Mouse (Mus musculus): Measurements from ENCODE around the gene Fam189a2. TPM values are rescaled to one million over a fixed set of nuclear protein-coding genes. Genes with fewer than 3 reads are reported as not detected.

The Fam189a2 gene
- total RNA-seq, 2 experiments from 2014 or later: 9.8 to 14.1 TPM

- DNase-seq: peak; percentile 49
Observed at GRCm38 (mm10) chr19:23972881-23973649, 57.8 kb downstream of the Fam189a2 start.

GRCm38 (mm10) chr19:23971391-23971790 lies 59.4 kb downstream of the Fam189a2 start:
- DNase-seq: peak; percentile 72

- DNase-seq: no peak
Observed at GRCm38 (mm10) chr19:23970374-23970773, 60.4 kb downstream of the Fam189a2 start.

DNA sequence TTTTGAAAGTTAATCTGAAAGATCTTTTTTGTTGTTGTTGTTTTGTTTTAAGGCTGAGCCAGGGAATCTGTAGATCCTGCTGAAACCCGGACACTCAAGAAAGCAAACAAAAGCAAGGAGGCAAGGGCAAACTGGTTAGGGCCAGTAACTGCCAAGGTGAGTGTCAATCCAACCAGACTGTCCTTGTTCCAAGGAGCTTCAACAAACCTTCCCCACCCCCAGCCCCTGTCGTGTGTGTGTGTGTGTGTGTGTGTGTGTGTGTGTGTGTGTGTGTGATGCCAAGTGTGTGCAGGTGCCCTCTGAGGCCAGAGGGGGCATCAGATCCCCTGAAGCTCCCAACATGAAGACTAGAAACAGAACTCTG lies 62.0 kb downstream of the Fam189a2 start:
- no peak for DNase-seq

GRCm38 (mm10) chr19:23968125-23968861 lies 62.5 kb downstream of the Fam189a2 start:
- DNase-seq: no peak

- DNase-seq: peak; percentile 60
Observed at GRCm38 (mm10) chr19:23967156-23967555, 63.7 kb downstream of the Fam189a2 start.

- DNase-seq: no peak
Observed at GRCm38 (mm10) chr19:23966376-23966775, 64.4 kb downstream of the Fam189a2 start.

DNA sequence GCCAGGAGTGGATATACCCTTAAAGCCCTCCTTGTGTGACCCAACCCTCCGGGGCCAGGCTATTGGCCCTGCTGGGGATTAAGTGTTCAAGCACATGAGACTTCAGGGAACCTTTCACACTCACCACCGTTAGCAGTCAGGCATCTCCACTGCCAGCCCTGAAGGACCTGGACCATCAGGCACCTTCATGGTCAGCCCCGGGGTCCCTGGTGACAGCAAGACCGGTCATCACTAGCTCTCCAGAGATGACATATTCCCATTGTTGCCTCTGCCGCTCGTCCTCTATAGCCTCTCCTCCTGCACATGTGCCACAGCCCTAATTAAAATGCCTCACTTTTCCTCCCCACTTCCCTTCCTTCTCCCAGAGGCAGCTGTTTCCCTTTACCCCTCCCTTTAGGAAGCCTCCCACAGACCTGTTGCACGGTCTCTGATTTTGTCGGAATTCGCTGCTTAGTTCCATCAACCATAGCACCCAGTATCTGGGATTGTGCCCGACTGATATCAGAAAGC lies 66.4 kb downstream of the Fam189a2 start:
- DNase-seq: no peak

DNA sequence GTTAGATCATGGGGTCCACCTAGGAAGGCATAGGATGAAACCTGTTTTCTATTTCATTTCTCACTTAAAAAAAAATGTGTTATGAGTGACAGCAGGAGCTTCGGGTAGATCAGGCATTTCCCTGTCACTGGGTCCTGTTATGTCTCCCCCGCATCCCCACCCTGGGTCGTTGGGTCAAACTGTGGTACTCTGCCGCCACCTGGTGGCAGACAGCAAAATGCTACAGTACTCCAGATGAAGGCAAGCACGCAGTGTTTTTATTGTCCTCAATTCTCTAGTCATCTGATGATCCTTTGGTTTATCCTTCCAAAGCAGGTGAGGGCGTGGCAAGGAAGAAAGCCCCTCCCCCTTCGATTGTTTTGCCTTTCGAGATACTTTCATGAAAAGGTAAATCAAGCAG lies 69.3 kb downstream of the Fam189a2 start:
- DNase-seq: peak; percentile 75

DNA sequence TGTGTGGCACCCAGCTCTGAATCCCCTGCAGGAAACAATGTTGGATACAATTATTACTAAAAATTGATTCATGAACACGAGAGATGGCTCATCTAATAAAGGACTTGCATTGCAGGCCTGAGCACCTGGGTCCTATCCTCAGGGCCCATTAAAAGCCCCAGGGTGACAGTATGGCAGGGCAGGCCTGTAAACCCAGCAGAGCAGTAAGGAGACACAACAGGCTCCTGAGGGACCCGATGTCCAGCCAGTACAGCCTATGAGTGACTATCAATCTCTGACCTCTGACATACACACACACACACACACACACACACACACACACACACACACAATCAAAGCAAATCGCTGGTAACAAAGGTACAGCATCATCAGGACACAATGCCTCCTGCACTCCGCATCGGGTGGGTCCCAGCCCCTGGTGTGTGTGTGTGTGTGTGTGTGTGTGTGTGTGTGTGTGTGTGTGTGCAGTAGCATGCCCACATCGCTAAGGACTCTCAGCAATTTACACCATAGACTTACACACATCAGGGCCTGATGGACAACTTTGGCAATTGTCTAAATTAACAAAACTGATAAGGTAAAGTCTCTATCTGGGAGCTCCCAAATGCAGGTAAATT lies 69.9 kb downstream of the Fam189a2 start:
- no peak for DNase-seq

GRCm38 (mm10) chr19:23960275-23960674 lies 70.5 kb downstream of the Fam189a2 start:
- peak; percentile 16 for DNase-seq

- no peak for DNase-seq
Observed at GRCm38 (mm10) chr19:23959870-23960269, 70.9 kb downstream of the Fam189a2 start.

DNA sequence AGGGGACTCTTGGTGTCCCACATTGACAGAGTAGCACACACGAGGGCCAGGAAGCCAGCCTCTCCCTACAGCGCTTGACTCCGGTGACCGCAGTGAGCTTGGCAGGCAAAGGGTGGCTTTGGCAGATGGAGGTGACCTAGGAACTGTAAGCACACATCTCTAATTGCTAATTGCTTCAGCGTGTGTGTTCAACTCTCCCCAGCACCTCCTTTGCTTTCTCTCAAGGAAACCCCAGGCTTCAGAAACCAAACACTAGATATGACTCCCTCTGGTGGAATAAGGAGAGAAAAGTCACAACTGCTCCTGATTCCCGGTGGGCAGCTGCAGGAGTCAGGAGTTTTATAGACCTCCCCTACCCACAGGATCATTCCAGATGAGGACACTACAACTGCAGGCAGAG lies 71.9 kb downstream of the Fam189a2 start:
- DNase-seq: no peak

- DNase-seq: no peak
Observed at GRCm38 (mm10) chr19:23957563-23957962, 73.3 kb downstream of the Fam189a2 start.

DNA sequence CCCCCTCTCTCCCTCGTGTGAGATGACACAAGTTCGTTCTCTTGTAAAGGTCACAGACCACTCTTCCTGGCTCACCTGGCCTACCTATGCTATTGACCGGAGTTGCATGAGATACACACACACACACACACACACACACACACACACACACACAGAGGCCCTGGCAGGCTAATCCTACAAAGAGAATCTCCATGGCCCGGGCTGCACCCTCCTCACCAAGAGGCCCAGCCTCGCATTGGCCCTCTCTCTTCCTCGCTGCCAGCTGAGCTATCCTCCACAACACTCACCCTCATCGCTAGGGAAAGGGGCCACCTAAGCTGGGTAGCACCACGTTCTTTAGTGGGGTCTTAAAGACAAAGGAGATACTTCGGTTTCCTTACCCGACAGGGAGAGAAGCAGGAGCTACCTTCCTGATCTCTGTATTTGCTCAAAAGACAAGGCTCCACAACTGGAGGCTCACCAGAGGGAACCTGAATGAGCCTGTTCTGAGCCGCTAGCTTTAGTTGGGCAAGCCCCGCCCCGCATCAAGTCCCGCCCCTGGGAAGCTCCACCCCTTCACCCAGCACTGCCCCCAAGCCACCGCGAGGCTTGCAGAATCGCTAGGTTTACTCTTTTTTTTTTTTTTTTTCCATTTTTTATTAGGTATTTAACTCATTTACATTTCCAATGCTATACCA lies 74.4 kb downstream of the Fam189a2 start:
- DNase-seq: peak; percentile 49

DNA sequence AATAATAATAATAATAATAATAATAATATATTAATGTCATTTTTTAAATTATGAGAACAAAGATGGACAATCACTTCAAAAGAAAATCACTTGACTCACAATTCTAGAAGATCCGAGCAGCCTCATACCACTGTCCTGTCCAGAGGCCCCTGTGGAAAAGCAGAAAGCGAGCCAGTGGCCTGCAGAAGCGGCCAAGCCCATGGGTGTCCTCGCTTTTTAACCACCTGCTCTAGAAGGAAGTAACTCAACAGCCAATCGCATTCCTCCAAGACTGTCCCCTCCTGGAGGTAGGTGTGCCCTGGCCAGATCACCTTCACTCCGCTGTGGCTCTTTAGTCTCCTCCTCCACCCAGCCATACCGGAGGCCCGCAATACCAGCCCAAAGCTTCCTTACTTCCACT lies 75.4 kb downstream of the Fam189a2 start:
- DNase-seq: no peak

GRCm38 (mm10) chr19:23948301-23949000 lies 82.4 kb downstream of the Fam189a2 start:
- DNase-seq: no peak

- DNase-seq: no peak
Observed at GRCm38 (mm10) chr19:23947871-23948270, 82.9 kb downstream of the Fam189a2 start.

DNA sequence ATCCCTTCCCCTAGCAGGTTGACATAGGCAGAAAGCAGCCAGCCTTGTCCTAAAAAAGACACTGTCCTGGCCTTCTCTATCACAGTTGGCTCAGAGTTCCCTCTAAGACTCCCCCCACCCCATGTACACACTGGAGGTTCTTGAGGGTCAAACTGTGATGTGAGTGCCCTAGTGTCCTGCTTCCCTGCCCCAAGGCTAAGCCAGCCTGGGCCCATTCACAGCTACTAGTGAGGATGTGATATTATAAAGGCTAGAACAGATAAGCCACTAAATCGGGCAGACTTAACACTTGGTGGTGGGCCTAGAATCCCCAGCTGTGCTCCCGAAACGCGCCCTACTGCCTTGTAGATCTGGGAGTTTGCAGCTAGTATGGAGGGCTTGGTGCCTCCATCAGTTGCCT lies 84.1 kb downstream of the Fam189a2 start:
- no peak for DNase-seq

DNA sequence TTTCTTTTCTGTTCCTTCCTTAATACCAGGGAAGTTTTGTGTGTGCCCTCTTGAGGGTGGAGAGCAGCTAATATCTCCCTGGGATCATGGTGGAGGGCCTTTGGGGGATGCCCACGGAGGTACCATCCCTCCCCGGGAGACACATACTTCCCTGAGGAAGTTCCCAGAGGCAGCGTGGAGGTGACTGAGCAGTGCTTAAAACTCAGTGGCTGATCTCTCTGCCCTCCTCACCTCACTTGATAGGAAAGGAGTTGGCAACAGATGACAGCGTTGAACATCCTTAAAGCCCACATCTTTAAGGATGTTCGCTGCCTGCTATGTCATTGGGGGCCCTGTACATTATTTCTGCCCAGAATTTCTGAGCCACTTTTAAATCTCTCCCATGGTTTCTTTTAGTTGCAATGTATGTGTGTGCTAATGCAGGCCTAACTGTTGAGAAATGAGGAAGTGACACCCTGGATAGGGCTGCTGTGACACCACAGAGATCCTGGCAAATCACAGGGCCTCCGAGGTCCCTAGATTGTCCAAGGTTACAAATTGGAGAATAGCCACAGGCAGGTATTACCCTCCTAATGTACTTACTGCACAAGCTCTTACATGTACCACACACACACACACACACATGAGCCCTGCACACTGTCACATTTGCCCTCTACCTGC lies 84.7 kb downstream of the Fam189a2 start:
- DNase-seq: no peak

DNA sequence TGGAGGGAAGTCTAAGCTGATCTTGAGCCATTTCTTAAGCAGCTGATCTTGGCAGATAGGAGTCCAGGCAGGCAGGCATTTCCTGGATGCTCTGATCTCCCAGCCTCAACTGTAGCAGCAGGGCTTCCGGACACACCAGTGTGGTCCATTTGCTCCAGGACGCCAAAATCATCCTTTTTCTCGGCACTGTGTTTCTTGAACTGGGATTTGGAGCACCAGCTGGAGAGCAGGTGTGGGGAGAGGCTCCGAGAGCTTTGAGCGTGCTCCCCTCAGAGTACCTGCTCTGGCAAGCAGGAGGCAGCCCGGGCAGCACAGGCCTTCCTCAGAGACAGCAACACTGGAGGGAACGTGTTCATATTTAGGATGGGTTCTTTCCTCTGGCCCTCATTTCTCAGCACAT lies 87.9 kb downstream of the Fam189a2 start:
- DNase-seq: no peak
